Mouse (Mus musculus): Measurements from ENCODE around the gene Tmem208. TPM values are rescaled to one million over a fixed set of nuclear protein-coding genes. Genes with fewer than 3 reads are reported as not detected.
A peak's percentile ranks its signal among the peaks of the same experiment; 100 is the strongest.

Gene Tmem208
- 99.6 and 101 TPM in 2 replicates for polyA plus RNA-seq (2016; fragmentation: Nextera tagmentation; extraction: Ambion mirVana)

- peak within 1 kb of the TSS; percentile 92 for H3K27ac ChIP-seq
- peaks cover 25% of the 10 kb centered on the region for H3K4me1 ChIP-seq
- peak; percentile 99 for DNase-seq (ENCODE audit: low spot score)
- under 1% methylated on average over 36 of the region's 36 CpGs for WGBS
- peaks cover 44% of the 10 kb centered on the region for H3K36me3 ChIP-seq
- no peaks in the 10 kb centered on the region for H3K27me3 ChIP-seq (ENCODE audit: insufficient read depth, poor library complexity, severe bottlenecking)
- peak within 1 kb of the TSS; percentile 82 for H3K4me3 ChIP-seq
- no peaks in the 10 kb centered on the region for H3K9me3 ChIP-seq
These were observed at the start of gene Tmem208, which contains the start of gene Lrrc29 for GRCm38 (mm10) chr8:105326141-105326672. Gene Tmem208, plus strand, starts transcription at chr8:105326354. Gene Lrrc29, minus strand, starts transcription at chr8:105326278.

DNA sequence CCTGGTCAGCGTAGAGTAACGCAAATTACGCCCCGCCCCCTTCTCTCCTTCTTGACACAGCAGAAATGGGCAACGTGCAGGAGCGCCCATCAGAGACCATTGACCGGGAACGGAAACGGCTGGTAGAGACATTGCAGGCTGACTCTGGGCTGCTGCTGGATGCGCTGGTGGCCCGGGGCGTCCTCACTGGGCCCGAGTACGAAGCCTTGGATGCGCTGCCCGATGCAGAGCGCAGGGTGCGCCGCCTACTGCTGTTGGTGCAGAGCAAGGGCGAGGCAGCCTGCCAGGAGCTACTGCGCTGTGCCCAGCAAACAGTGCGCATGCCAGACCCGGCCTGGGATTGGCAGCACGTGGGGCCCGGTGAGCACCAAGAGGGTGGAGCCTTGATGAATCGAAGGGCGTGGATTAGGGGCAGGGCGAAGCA, 47.2 kb upstream of the Tmem208 start:
- Histone ChIP-seq H3K36me3 (peaks cover 7% of the 10 kb centered on the region; the same call in 1 of the 2 replicates), H3K27me3 (ENCODE audit: insufficient read depth, poor library complexity, severe bottlenecking) (peaks cover 100% of the 10 kb centered on the region), H3K4me3 (peak overlapping the region; percentile 49), H3K4me1 (peaks cover 33% of the 10 kb centered on the region), H3K9me3 (no peaks in the 10 kb centered on the region), H3K27ac (no peak overlapping the region)
- no peak for DNase-seq (ENCODE audit: low spot score)
- WGBS: 3% methylated on average over 28 of the region's 28 CpGs

DNA sequence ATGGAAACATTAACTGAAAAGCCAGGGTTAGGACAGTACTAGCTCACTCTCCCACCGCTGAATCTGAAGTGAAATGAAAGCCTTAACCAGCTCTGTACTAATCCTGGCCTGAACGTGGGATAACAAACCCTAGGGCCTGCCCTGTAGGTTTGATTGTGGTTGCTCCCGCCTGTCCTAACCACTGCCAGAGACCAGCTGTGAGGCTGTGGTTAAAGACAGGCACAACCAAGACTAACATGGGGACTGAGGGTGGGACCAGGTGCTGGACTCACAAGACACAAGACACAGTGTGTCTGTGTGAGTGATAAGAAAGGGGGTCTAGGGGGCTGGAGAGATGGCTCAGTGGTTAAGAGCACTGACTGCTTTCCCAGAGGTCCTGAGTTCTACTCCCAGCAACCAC, 45.6 kb upstream of the Tmem208 start:
- Histone ChIP-seq H3K36me3 (peaks cover 18% of the 10 kb centered on the region; the same call in 1 of the 2 replicates), H3K27ac (no peak overlapping the region), H3K27me3 (ENCODE audit: insufficient read depth, poor library complexity, severe bottlenecking) (peaks cover 98% of the 10 kb centered on the region), H3K4me3 (no peak overlapping the region), H3K9me3 (no peaks in the 10 kb centered on the region), H3K4me1 (peaks cover 29% of the 10 kb centered on the region)
- WGBS: 74% methylated on average over 3 of the region's 3 CpGs
- DNase-seq (ENCODE audit: low spot score): no peak

GRCm38 (mm10) chr8:105281821-105282220, 44.3 kb upstream of the Tmem208 start:
- 88% methylated on average over 12 of the region's 12 CpGs for WGBS
- Histone ChIP-seq H3K4me3 (no peak overlapping the region), H3K27me3 (ENCODE audit: insufficient read depth, poor library complexity, severe bottlenecking) (peaks cover 97% of the 10 kb centered on the region), H3K4me1 (peaks cover 16% of the 10 kb centered on the region), H3K9me3 (no peaks in the 10 kb centered on the region), H3K36me3 (peaks cover 18% of the 10 kb centered on the region; the same call in 1 of the 2 replicates), H3K27ac (no peak overlapping the region)
- DNase-seq (ENCODE audit: low spot score): no peak

GRCm38 (mm10) chr8:105282239-105282638, 43.9 kb upstream of the Tmem208 start:
- DNase-seq (ENCODE audit: low spot score): no peak
- Histone ChIP-seq H3K27me3 (ENCODE audit: insufficient read depth, poor library complexity, severe bottlenecking) (peaks cover 94% of the 10 kb centered on the region), H3K4me1 (peaks cover 14% of the 10 kb centered on the region), H3K36me3 (peaks cover 18% of the 10 kb centered on the region; the same call in 1 of the 2 replicates), H3K9me3 (no peaks in the 10 kb centered on the region), H3K4me3 (no peak overlapping the region), H3K27ac (no peak overlapping the region)
- WGBS: 59% methylated on average over 4 of the region's 4 CpGs

DNA sequence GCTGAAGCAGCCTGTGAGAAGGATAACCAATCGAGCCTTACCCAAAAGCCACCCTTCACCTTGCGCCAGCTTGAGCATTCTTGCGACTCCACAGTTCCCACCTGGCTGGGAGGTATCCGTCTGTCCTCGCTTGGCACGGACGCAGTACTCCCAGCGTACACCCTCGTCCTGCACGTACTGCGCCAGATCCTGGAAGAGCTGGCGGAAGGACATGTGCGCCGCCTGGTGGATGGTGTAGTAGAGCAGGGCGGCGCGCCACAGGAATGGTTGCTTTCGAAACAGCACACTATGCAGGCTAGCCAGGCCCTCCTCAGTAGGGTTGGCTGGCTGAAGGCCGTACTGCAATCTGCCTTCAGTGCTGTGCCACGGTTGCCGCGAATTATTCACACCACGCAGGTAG, 43.1 kb upstream of the Tmem208 start:
- DNase-seq (ENCODE audit: low spot score): no peak

GRCm38 (mm10) chr8:105285514-105285913, 40.6 kb upstream of the Tmem208 start:
- Histone ChIP-seq H3K27ac (no peak overlapping the region), H3K4me3 (no peak overlapping the region), H3K36me3 (peaks cover 14% of the 10 kb centered on the region; the same call in 1 of the 2 replicates), H3K9me3 (no peaks in the 10 kb centered on the region), H3K4me1 (peaks cover 25% of the 10 kb centered on the region), H3K27me3 (ENCODE audit: insufficient read depth, poor library complexity, severe bottlenecking) (peaks cover 71% of the 10 kb centered on the region)
- no peak for DNase-seq (ENCODE audit: low spot score)
- 46% methylated on average over 12 of the region's 12 CpGs for WGBS

More for the DNA sequence above, 43.1 kb upstream of the Tmem208 start:
- Histone ChIP-seq H3K27me3 (ENCODE audit: insufficient read depth, poor library complexity, severe bottlenecking) (peaks cover 85% of the 10 kb centered on the region), H3K9me3 (no peaks in the 10 kb centered on the region), H3K4me1 (peaks cover 14% of the 10 kb centered on the region), H3K27ac (no peak overlapping the region), H3K4me3 (no peak overlapping the region), H3K36me3 (peaks cover 18% of the 10 kb centered on the region; the same call in 1 of the 2 replicates)
- WGBS: 20% methylated on average over 23 of the region's 23 CpGs

- Histone ChIP-seq H3K9me3 (no peaks in the 10 kb centered on the region), H3K36me3 (peaks cover 11% of the 10 kb centered on the region; the same call in 1 of the 2 replicates), H3K27ac (no peak overlapping the region), H3K4me1 (peaks cover 29% of the 10 kb centered on the region), H3K27me3 (ENCODE audit: insufficient read depth, poor library complexity, severe bottlenecking) (peaks cover 61% of the 10 kb centered on the region), H3K4me3 (no peak overlapping the region)
- DNase-seq (ENCODE audit: low spot score): no peak
- 90% methylated on average over 4 of the region's 4 CpGs for WGBS
These were observed 39.2 kb upstream of the Tmem208 start for GRCm38 (mm10) chr8:105286907-105287306.

- H3K4me3 ChIP-seq: no peak overlapping the region; the same call in 1 of the 2 replicates
- no peak for DNase-seq (ENCODE audit: low spot score)
- peaks cover 55% of the 10 kb centered on the region for H3K27me3 ChIP-seq (ENCODE audit: insufficient read depth, poor library complexity, severe bottlenecking)
- H3K36me3 ChIP-seq: peaks cover 11% of the 10 kb centered on the region; the same call in 1 of the 2 replicates
- 93% methylated on average over 5 of the region's 5 CpGs for WGBS
- no peak overlapping the region for H3K27ac ChIP-seq
- peaks cover 27% of the 10 kb centered on the region for H3K4me1 ChIP-seq
- H3K9me3 ChIP-seq: no peaks in the 10 kb centered on the region
These were observed 37.9 kb upstream of the Tmem208 start for GRCm38 (mm10) chr8:105288231-105288630.

- WGBS: under 1% methylated on average over 53 of the region's 53 CpGs
- H3K36me3 ChIP-seq: peaks cover 11% of the 10 kb centered on the region; the same call in 1 of the 2 replicates
- H3K4me1 ChIP-seq: peaks cover 28% of the 10 kb centered on the region
- DNase-seq (ENCODE audit: low spot score): peak; percentile 97
- peak overlapping the region; percentile 66 for H3K4me3 ChIP-seq
- peak overlapping the region; percentile 89 for H3K27ac ChIP-seq
- no peaks in the 10 kb centered on the region for H3K9me3 ChIP-seq
- H3K27me3 ChIP-seq (ENCODE audit: insufficient read depth, poor library complexity, severe bottlenecking): peaks cover 52% of the 10 kb centered on the region
These were observed 37.0 kb upstream of the Tmem208 start for GRCm38 (mm10) chr8:105288958-105289732.

DNA sequence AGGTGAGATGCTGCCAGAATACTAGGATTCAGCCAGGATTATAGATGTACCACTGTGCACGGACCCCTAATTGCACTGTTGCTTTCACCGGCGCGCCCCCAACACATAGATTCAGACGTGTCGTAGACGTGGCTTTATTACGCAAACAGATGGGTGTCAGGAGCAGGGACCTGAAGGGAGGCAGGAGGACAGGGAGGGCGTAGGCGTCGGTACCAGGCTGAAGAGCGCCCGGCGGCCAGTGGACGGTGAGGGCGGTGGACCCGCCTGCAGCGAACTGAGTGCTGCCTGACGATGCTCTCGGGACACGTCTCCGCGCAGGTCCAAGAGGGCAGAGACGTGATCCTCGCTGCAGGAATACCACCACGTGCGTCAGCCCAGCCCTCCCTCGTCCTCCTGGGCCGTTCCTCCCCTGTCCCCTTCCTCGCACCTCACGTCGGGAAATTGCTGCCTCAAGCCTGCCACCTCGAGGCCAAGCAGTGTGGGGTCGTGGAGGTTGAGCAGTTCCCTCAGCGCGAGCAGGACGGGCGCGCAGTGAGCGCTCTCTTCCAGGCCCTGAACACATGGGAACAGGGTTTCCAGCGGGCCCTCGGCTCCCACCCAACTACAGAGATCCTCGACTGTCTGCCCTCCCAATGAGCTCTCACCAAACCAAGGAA, 36.2 kb upstream of the Tmem208 start, which contains the start of gene 4931428F04Rik:
Gene 4931428F04Rik, minus strand, starts transcription at position 60 of the 656 bp plus-strand sequence.
- Histone ChIP-seq H3K9me3 (no peaks in the 10 kb centered on the region), H3K27ac (peak within 1 kb of the TSS; percentile 89), H3K4me3 (peak within 1 kb of the TSS; percentile 66), H3K27me3 (ENCODE audit: insufficient read depth, poor library complexity, severe bottlenecking) (peaks cover 51% of the 10 kb centered on the region), H3K4me1 (peaks cover 31% of the 10 kb centered on the region), H3K36me3 (peaks cover 6% of the 10 kb centered on the region; the same call in 1 of the 2 replicates)
- DNase-seq (ENCODE audit: low spot score): no peak
- 5% methylated on average over 43 of the region's 43 CpGs for WGBS

DNA sequence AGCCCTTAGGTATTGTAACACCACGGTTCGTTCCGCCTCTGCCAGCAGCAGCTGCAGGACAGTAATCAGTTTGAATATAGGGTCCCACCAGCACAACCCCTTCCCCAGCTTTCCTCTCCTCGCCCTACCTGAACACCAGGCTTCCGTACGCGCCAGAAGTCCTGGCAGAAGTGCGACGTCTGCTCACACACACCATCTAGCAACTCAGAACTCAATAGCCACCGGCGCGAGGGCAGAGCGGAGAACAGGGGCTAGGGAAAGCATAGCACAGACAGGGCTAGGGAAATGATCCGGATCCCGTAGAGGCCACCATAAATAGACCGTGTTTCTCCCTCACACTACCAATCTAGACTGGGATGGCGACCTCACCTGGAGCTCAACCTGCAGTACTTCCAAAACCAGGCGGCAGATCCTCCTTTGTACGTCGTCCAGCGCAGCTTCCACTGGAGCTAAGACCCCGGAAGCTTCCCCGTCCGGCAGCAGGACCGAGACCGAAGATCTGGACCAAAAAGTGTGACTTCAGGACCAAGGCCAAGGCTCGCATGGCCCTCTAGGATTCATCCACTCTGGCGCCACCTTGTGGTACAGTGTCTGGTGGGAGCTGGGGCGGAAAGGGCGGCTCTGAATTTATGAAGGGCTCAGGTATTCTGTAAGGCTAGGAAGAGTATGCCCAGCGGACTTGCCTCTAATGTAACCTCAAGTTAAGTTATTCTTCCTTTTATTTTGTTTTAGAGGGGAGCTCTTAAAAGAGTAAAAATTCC, 35.4 kb upstream of the Tmem208 start:
- H3K27ac ChIP-seq: no peak overlapping the region
- H3K4me3 ChIP-seq: peak overlapping the region; percentile 66
- no peaks in the 10 kb centered on the region for H3K36me3 ChIP-seq
- WGBS: 8% methylated on average over 31 of the region's 31 CpGs
- no peaks in the 10 kb centered on the region for H3K9me3 ChIP-seq
- peak; percentile 93 for DNase-seq (ENCODE audit: low spot score)
- peaks cover 37% of the 10 kb centered on the region for H3K4me1 ChIP-seq
- peaks cover 51% of the 10 kb centered on the region for H3K27me3 ChIP-seq (ENCODE audit: insufficient read depth, poor library complexity, severe bottlenecking)
